Mouse (Mus musculus) liver, postnatal 0 days (tissue): Measurements from ENCODE around the gene Gm9999.

ENCODE experiments used
- CTCF ChIP-seq: sonication (generic); IDR thresholded peaks from 2 replicates; pipeline ENCODE4 v1.5.1; 2016; ENCODE audit warnings: antibody characterized with exemption, low read depth
- EP300 ChIP-seq: IDR thresholded peaks from 2 replicates; pipeline ENCODE4 v1.6.1; 2016; ENCODE audit warnings: antibody characterized with exemption, low read depth, mild to moderate bottlenecking

GRCm38 (mm10) chr7:47019641-47020040 is 36.3 kb downstream of the Gm9999 start:
- TF ChIP-seq CTCF (no peak), EP300 (no peak)
